Mouse (Mus musculus) erythroblast, embryonic 14.5 days (primary cell): ENCODE measurements around the gene Podn.

Experiments
- GATA1 ChIP-seq: IDR thresholded peaks from 2 replicates; pipeline ENCODE4 v1.6.1; 2012; ENCODE audit warnings: low read length, inconsistent platforms, mixed read lengths
- TAL1 ChIP-seq: IDR thresholded peaks from 3 replicates; pipeline ENCODE4 v1.6.1; 2012; ENCODE audit warnings: low read length, inconsistent platforms, mixed read lengths

DNA sequence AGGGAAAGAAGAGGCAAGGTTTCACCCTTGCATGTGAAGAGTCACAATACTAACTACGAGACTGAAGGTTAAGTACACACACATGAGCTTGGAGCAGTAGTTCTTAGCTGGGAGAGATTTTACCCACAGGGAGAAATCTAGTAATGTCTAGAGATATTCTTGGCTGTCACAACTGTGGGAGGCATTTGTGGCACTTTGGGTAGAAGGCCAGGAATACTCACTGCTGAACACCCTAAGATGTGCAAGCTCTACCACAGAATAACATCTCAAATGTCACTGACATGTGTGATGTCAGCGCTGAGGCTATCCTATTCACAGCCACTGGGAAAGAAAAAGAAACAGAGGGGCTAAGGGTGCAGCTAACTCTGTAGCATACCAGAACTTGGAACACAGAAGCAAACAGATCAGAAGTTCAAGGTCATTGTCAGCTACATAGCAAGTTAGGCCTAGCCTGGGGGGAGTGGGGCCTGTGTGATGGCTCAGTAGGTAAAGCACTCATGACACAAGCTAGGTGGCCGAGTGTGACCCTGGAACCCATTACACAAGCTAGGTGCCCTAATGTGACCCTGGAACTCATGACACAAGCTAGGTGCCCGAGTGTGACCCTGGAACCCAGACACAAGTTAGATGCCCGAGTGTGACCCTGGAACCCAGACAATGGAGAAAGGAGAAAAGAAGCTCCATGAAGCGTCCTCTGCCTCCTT lies 13.1 kb downstream of the Podn start:
- TF ChIP-seq GATA1 (no peak), TAL1 (no peak)
